Mouse (Mus musculus): ENCODE measurements at regions not wholly inside any gene's neighbourhood (a gene's known extent, or its start where the extent isn't known, plus 50 kb on each side); places are given as distances from the start of the nearest gene placed in this dataset.

DNA sequence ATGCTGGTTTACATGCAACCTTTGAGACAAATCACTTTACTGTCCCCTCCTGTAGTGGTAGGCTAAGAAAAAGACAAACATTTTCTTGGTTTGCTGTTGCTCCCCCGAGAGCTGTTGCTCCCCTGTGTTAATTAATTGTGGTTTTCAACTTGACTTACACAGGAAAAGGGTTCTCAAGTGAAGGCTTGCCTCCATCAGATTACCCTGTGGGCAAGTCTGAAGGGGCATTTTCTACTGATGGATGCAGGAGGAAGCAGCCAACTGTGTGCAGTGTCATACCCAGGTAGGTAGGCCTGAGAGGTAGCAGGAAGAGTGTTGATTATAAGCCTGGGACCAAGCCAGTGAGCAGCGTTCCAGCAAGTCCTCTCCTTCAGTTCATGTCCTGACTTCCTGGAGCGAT lies 107.0 kb upstream of the Ccdc122 start:
- TF ChIP-seq ZNF384 (IDR thresholded peaks at IDR 0.05; ENCODE audit: low read depth, low read length) (no peak), MAFK (IDR thresholded peaks at IDR 0.05; ENCODE audit: insufficient read depth, low read depth, low read length) (no peak), HCFC1 (IDR thresholded peaks at IDR 0.05; ENCODE audit: borderline replicate concordance, insufficient read depth, low read length) (no peak), CHD2 (IDR thresholded peaks at IDR 0.05; ENCODE audit: low read depth, low read length) (no peak)
